Mouse (Mus musculus) thymus, adult 2 months (tissue): Measurements from ENCODE around the gene Sord.

Experiments used
- CTCF ChIP-seq: fragments of 200-500 bp; IDR thresholded peaks from 2 replicates; pipeline ENCODE4 v1.5.1; 2012; ENCODE audit warnings: mild to moderate bottlenecking, control low read depth, low read length, moderate library complexity, borderline replicate concordance; ENCODE audit not compliant: control insufficient read depth, poor library complexity, insufficient read depth; ENCODE audit errors: extremely low read depth
- POLR2A ChIP-seq: fragments of 200-500 bp; IDR thresholded peaks from 2 replicates; pipeline ENCODE4 v1.6.1; 2012; ENCODE audit warnings: mild to moderate bottlenecking, low read length, control low read depth, moderate library complexity; ENCODE audit not compliant: control insufficient read depth, poor library complexity, insufficient read depth; ENCODE audit errors: extremely low read depth

GRCm38 (mm10) chr2:122260729-122261128 is 26.2 kb downstream of the Sord start:
- TF ChIP-seq CTCF = no peak
- TF ChIP-seq POLR2A = no peak
